Mouse (Mus musculus): ENCODE measurements at regions not wholly inside any gene's neighbourhood (a gene's known extent, or its start where the extent isn't known, plus 50 kb on each side); places are given as distances from the start of the nearest gene placed in this dataset.

GRCm38 (mm10) chr1:150043061-150043460 lies 56.8 kb upstream of the Ptgs2 start:
- ATAC-seq (replicated peaks; ENCODE audit: low read depth, poor library complexity, severe bottlenecking) = no peak

GRCm38 (mm10) chr1:150041591-150041990 lies 58.2 kb upstream of the Ptgs2 start:
- ATAC-seq (replicated peaks; ENCODE audit: low read depth, poor library complexity, severe bottlenecking) = no peak

- no peak for ATAC-seq (replicated peaks; ENCODE audit: low read depth, poor library complexity, severe bottlenecking)
These were observed 66.1 kb upstream of the Ptgs2 start for GRCm38 (mm10) chr1:150033729-150034128.

GRCm38 (mm10) chr1:150031743-150032142 lies 68.1 kb upstream of the Ptgs2 start:
- ATAC-seq (replicated peaks; ENCODE audit: low read depth, poor library complexity, severe bottlenecking) = no peak

GRCm38 (mm10) chr1:150027265-150027664 lies 66.2 kb upstream of the Pla2g4a start:
- ATAC-seq (replicated peaks; ENCODE audit: low read depth, poor library complexity, severe bottlenecking) = no peak

GRCm38 (mm10) chr1:150026188-150026587 lies 65.1 kb upstream of the Pla2g4a start:
- no peak for ATAC-seq (replicated peaks; ENCODE audit: low read depth, poor library complexity, severe bottlenecking)

- ATAC-seq (replicated peaks; ENCODE audit: low read depth, poor library complexity, severe bottlenecking) = no peak
These were observed 54.1 kb upstream of the Pla2g4a start for GRCm38 (mm10) chr1:150015201-150015600.

- peak; percentile 32; the same call in 1 of the 2 replicates for ATAC-seq (replicated peaks; ENCODE audit: low read depth, poor library complexity, severe bottlenecking)
These were observed 51.4 kb upstream of the Pla2g4a start for GRCm38 (mm10) chr1:150012447-150012846.
